8 mouse cellular contexts compared by ENCODE assay signal in the genomic region with DNA sequence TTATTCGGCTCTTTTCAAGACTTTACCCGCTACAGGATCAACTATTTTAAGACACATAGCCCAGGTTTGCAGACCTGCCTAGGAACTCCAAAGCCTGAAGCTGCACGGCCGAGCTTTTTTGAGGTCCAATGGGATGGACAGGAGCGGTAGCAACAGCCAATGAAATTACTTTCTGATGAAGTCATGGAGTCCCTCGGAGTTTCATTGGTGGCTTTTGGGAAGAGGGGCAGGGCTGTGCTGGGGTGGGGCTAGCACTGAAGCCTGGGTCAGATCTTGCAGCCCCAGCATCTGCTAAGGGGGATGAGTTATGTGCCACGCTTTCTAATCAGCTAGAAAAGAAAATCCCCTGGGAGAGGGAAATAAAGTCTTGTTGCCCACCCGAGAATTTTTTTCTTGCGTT. TPM values are rescaled to one million over a fixed set of nuclear protein-coding genes. Genes with fewer than 3 reads are reported as not detected.
DNase-seq lines count a peak whose midpoint lies in the region; ATAC-seq lines count a peak whose summit lies in the region.

No protein-coding gene starts in this region.

- H3K4me1 ChIP-seq in forebrain, embryonic 14.5 days (ENCODE audit: control insufficient read depth, insufficient read depth, low read length) = peaks cover 5% of the 10 kb centered on the region
- H3K4me1 ChIP-seq in liver, embryonic 13.5 days (replicated peaks) = peaks cover 16% of the 10 kb centered on the region; the same call in 1 of the 2 replicates

- intact Hi-C loops in heart, postnatal 10 days (cut with DNase I) = no loop called here

- peak overlapping the region; percentile 48 for H3K4me2 ChIP-seq in forebrain, embryonic 14.5 days (ENCODE audit: low read length)
- H3K4me2 ChIP-seq in liver, embryonic 13.5 days = peak overlapping the region; percentile 33; the same call in 1 of the 2 replicates

- no peaks in the 10 kb centered on the region for H3K36me3 ChIP-seq in forebrain, embryonic 14.5 days (ENCODE audit: control insufficient read depth, insufficient read depth, low read length)
- no peaks in the 10 kb centered on the region for H3K36me3 ChIP-seq in liver, embryonic 13.5 days

- H3K27ac ChIP-seq in forebrain, embryonic 14.5 days (ENCODE audit: low read depth, low read length) = 0 out of 2 replicates have a peak overlapping the region, but pooled peaks have one; percentile 24
- no peak overlapping the region for H3K27ac ChIP-seq in liver, embryonic 13.5 days

- H3K4me3 ChIP-seq in forebrain, embryonic 14.5 days (ENCODE audit: low read depth, low read length) = peak overlapping the region; percentile 18
- H3K4me3 ChIP-seq in liver, embryonic 13.5 days (replicated peaks) = no peak overlapping the region

- 12% methylated on average over 9 of the region's 9 CpGs for WGBS in forebrain, embryonic 14.5 days
- WGBS in liver, embryonic 13.5 days (ENCODE audit: insufficient replicate concordance) = 12% methylated on average over 9 of the region's 9 CpGs

- no peaks in the 10 kb centered on the region for H3K27me3 ChIP-seq in forebrain, embryonic 14.5 days (replicated peaks; ENCODE audit: control insufficient read depth, insufficient read depth, low read length)
- no peaks in the 10 kb centered on the region for H3K27me3 ChIP-seq in liver, embryonic 13.5 days

- 0 out of 2 replicates have a peak overlapping the region, but pooled peaks have one; percentile 41 for H3K9ac ChIP-seq in forebrain, embryonic 14.5 days (ENCODE audit: low read length)
- no peak overlapping the region for H3K9ac ChIP-seq in liver, embryonic 13.5 days

- peak; percentile 99 for ATAC-seq in forebrain, embryonic 14.5 days
- ATAC-seq in liver, embryonic 13.5 days (ENCODE audit: low read depth) = peak; percentile 88

- peak; percentile 86 for DNase-seq in ES-CJ7 (ENCODE audit: low read depth, low spot score)
- peak; percentile 63 for DNase-seq in c-Kit-positive CD71-positive TER-119-negative erythroid progenitor cells, embryonic 14.5 days (ENCODE audit: low read depth)
- peak; percentile 92 for DNase-seq in forebrain, embryonic 14.5 days (ENCODE audit: low spot score)
- peak; percentile 87 to 89 for DNase-seq in heart, postnatal 10 days
- DNase-seq in kidney, postnatal 36 days = peak; percentile 79 to 84
- peak; percentile 27 for DNase-seq in liver, embryonic 13.5 days
- peak; percentile 32 to 58 for DNase-seq in natural killer cell, adult 2 months (ENCODE audit: low spot score in 2 of 2)
- peak; percentile 65 for DNase-seq in testis, postnatal 10 days (ENCODE audit: low spot score)

- H3K9me3 ChIP-seq in forebrain, embryonic 14.5 days (replicated peaks; ENCODE audit: control insufficient read depth, low read length) = no peaks in the 10 kb centered on the region
- no peaks in the 10 kb centered on the region for H3K9me3 ChIP-seq in liver, embryonic 13.5 days (replicated peaks)

RNA-seq across cellular contexts. Expression of gene Ttc7b, which starts 7.1 kb away (rescaled TPM):
- 6.0 and 6.3 TPM in 2 replicates for polyA plus RNA-seq in forebrain, embryonic 14.5 days (2014; fragmentation: Nextera tagmentation; extraction: Ambion mirVana)
- total RNA-seq in heart, postnatal 10 days (2021) = 10 to 100 TPM; 70.5 to 78.3 TPM
- 1.1 and 1.2 TPM in 2 replicates for polyA plus RNA-seq in liver, embryonic 13.5 days (2015; fragmentation: Nextera tagmentation; extraction: Ambion mirVana)

Comparison
In these comparisons a context has a peak if more than half of its experiments do, and no peak if none do; other contexts are left out.
1. DNase-seq: peak in every context shown above with its lines; median percentile 92 in forebrain, embryonic 14.5 days; 88 in heart, postnatal 10 days; 86 in ES-CJ7; 82 in kidney, postnatal 36 days; 65 in testis, postnatal 10 days; 63 in c-Kit-positive CD71-positive TER-119-negative erythroid progenitor cells, embryonic 14.5 days; 45 in natural killer cell, adult 2 months; 27 in liver, embryonic 13.5 days.